Mouse (Mus musculus): ENCODE results near the gene Gm36079. TPM values are rescaled to one million over a fixed set of nuclear protein-coding genes. Genes with fewer than 3 reads are reported as not detected.
"Not testable (repeated sequence)": the region's sequence is repeated elsewhere in the genome, so short reads cannot be mapped to it uniquely, and the experiment has no call there.

Gm36079 gene
- polyA plus RNA-seq (2015; fragmentation: Nextera tagmentation; extraction: Ambion mirVana) = not detected in 2 replicates

DNA sequence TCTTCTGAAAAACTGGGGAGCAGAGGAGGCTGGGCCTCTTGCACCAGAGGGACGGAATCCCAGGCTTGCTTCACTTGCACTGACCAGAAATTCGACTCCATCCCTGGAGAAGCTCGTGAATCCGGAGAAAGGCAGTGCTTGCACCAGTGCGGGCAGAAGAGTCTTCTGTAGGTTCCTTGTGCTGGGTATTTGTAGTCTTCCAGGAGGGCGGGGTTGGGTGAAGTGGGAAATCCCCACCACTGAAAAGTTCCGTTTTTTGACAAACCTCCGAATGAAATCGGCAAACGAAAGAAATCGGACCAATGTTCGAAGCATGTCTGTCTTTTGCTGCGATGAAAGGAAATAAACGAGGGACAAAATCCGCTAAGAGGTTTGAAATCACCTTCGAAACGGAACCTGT is at the start of gene Gm36079:
Gm36079 (minus strand) TSS at position 101 of the 400 bp plus-strand sequence.
- not testable (repeated sequence) for H3K36me3 ChIP-seq; H3K27ac ChIP-seq; H3K4me1 ChIP-seq (replicated peaks); H3K4me2 ChIP-seq (replicated peaks); H3K4me3 ChIP-seq (replicated peaks); ATAC-seq; H3K9me3 ChIP-seq; H3K9ac ChIP-seq
- 0% methylated on average over 4 of the region's 17 CpGs for WGBS
- H3K27me3 ChIP-seq (replicated peaks) = peaks cover 11% of the 10 kb centered on the region; the same call in 1 of the 2 replicates

DNA sequence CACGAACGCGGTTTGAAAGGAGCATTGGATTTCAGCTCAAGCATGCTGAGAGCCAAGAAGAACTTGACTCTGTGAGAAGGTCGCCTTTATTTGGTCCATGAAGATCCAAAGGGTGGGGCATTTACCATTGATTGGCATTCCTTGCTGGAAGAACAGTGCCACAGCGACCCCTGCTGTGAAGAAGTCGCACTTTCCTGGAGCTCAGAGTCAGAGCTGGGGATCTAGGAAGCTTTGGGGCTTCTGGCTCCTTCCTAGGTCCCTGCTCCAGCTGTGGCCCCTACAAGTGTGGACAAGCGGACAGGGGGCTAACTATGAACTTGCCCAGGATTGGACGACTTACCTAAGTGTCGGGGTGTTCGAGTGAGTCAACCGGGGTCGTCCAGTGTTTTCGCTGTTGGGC is 44.1 kb upstream of the Gm36079 start:
- WGBS = no CpG with 5 or more reads among the region's 13 CpGs
- not testable (repeated sequence) for H3K4me3 ChIP-seq (replicated peaks); H3K27me3 ChIP-seq (replicated peaks); H3K9me3 ChIP-seq; H3K4me2 ChIP-seq (replicated peaks); H3K36me3 ChIP-seq; H3K9ac ChIP-seq; H3K27ac ChIP-seq; H3K4me1 ChIP-seq (replicated peaks)
- 0 out of 2 replicates have a peak, but pooled peaks have one; percentile 23 for ATAC-seq

DNA sequence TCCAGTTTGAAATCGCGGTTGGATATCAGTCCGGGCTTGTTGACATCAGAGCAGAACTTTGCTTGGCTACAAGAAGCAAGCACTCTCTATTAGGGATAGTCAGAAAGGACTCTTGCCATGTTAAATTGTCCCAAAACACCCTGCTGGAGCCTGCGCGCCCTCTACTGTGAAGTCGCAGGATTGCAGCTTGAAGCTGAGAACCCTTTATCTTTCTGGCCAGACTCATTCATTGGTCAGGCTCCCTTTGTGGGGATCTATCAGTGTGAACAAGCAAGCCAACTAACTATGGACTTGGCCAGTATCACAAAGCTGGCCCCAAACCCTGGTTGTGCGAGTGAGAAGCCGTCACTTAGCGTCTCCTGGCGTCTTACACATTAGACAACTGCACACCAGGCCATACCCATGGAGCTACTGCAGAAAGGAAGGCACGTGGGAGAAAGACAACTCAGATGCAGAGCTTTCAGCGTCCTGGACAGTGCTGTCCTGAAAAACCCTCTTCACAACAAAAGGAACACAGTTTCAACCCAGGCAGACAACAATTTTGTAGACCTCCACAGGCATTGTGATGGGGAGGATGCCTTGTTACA is 43.3 kb upstream of the Gm36079 start:
- H3K4me3 ChIP-seq (replicated peaks); H3K4me2 ChIP-seq (replicated peaks); H3K4me1 ChIP-seq (replicated peaks); H3K27me3 ChIP-seq (replicated peaks); H3K36me3 ChIP-seq; H3K9me3 ChIP-seq; H3K9ac ChIP-seq; ATAC-seq; H3K27ac ChIP-seq: not testable (repeated sequence)
- WGBS = no CpG with 5 or more reads among the region's 12 CpGs

- H3K9me3 ChIP-seq; H3K27ac ChIP-seq; H3K4me2 ChIP-seq (replicated peaks); H3K9ac ChIP-seq; H3K27me3 ChIP-seq (replicated peaks); H3K36me3 ChIP-seq; H3K4me3 ChIP-seq (replicated peaks); H3K4me1 ChIP-seq (replicated peaks): not testable (repeated sequence)
- peak; percentile 51; the same call in 1 of the 2 replicates for ATAC-seq
- no CpG with 5 or more reads among the region's 22 CpGs for WGBS
These were observed 36.8 kb upstream of the Gm36079 start for GRCm38 (mm10) chr13:120063439-120064089.

- WGBS = no CpG with 5 or more reads among the region's 4 CpGs
- not testable (repeated sequence) for H3K9me3 ChIP-seq; H3K4me2 ChIP-seq (replicated peaks); H3K9ac ChIP-seq; H3K27me3 ChIP-seq (replicated peaks); ATAC-seq; H3K4me1 ChIP-seq (replicated peaks); H3K36me3 ChIP-seq; H3K4me3 ChIP-seq (replicated peaks); H3K27ac ChIP-seq
These were observed 36.1 kb upstream of the Gm36079 start for GRCm38 (mm10) chr13:120062903-120063302.

GRCm38 (mm10) chr13:120052085-120052484 is 25.3 kb upstream of the Gm36079 start, which contains the start of gene Gm21188:
Gm21188 (minus strand) TSS chr13:120052194.
- not testable (repeated sequence) for H3K36me3 ChIP-seq; H3K9me3 ChIP-seq; H3K4me2 ChIP-seq (replicated peaks); ATAC-seq; H3K4me3 ChIP-seq (replicated peaks); H3K27me3 ChIP-seq (replicated peaks); H3K4me1 ChIP-seq (replicated peaks); H3K27ac ChIP-seq; H3K9ac ChIP-seq

- H3K27me3 ChIP-seq (replicated peaks); H3K4me2 ChIP-seq (replicated peaks); H3K9ac ChIP-seq; H3K9me3 ChIP-seq; H3K4me1 ChIP-seq (replicated peaks); H3K27ac ChIP-seq; H3K36me3 ChIP-seq; ATAC-seq; H3K4me3 ChIP-seq (replicated peaks): not testable (repeated sequence)
- WGBS = no CpG with 5 or more reads among the region's 5 CpGs
These were observed 21.8 kb upstream of the Gm36079 start for GRCm38 (mm10) chr13:120048608-120049007.

- not testable (repeated sequence) for H3K27ac ChIP-seq; H3K4me3 ChIP-seq (replicated peaks); H3K4me1 ChIP-seq (replicated peaks); H3K9me3 ChIP-seq; H3K27me3 ChIP-seq (replicated peaks); H3K36me3 ChIP-seq; ATAC-seq; H3K4me2 ChIP-seq (replicated peaks); H3K9ac ChIP-seq
- WGBS = no CpG with 5 or more reads among the region's 2 CpGs
These were observed 21.4 kb upstream of the Gm36079 start for GRCm38 (mm10) chr13:120048186-120048585.

DNA sequence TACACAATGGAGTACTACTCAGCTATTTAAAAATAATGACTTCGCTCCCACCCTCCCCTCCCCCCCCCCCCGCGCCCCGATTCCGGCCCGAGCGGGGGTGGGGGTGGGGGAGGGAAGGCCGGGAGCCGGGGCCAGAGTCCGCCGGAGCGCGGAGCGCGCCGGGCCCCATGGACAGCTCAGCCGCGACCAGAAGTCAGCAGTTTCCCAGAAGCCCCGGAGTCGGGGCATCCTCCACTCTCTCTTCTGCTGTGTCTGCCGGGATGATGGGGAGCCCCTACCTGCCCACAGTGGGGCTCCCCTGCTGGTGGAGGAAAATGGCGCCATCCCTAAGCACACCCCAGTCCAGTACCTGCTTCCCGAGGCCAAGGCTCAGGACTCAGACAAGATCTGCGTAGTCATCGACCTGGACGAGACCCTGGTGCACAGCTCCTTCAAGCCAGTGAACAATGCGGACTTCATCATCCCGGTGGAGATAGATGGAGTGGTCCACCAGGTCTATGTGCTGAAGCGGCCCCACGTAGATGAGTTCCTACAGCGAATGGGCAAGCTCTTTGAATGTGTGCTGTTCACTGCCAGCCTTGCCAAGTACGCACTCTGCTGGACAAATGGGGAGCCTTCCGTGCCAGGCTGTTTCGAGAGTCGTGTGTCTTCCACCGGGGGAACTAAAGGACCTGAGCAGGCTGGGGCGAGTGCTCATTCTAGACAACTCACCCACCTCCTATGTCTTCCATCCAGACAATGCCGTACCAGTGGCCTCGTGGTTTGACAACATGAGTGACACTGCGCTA is 19.8 kb upstream of the Gm36079 start:
- H3K9me3 ChIP-seq; H3K4me2 ChIP-seq (replicated peaks); H3K36me3 ChIP-seq; H3K27ac ChIP-seq; H3K27me3 ChIP-seq (replicated peaks); H3K4me1 ChIP-seq (replicated peaks); H3K4me3 ChIP-seq (replicated peaks); H3K9ac ChIP-seq; ATAC-seq: not testable (repeated sequence)
- WGBS = under 1% methylated on average over 16 of the region's 40 CpGs

DNA sequence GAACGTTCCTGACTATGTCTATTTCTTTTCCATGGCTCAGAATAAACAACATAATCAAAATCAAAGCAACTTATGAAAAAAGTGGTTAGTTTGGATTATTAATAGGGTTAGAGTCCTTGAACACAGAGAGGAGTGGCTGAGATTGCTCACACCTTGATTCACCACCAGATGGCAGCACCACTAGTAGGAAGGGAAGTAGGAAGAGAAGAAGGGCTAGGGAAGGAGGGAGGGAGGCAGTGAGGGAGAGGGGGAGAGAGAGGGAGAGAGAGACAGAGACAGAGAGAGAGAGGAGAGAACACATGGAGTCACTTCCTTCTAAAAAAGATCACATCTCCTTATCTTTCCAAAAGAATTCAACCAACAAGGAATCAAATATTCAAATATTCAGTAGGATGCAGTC is 14.3 kb upstream of the Gm36079 start:
- not testable (repeated sequence) for H3K27me3 ChIP-seq (replicated peaks); H3K4me3 ChIP-seq (replicated peaks); H3K9me3 ChIP-seq; H3K4me2 ChIP-seq (replicated peaks); H3K4me1 ChIP-seq (replicated peaks); H3K9ac ChIP-seq; H3K36me3 ChIP-seq; ATAC-seq; H3K27ac ChIP-seq
- WGBS = no CpG with 5 or more reads among the region's 1 CpGs

GRCm38 (mm10) chr13:120037881-120038280 is 11.1 kb upstream of the Gm36079 start:
- H3K27ac ChIP-seq; H3K36me3 ChIP-seq; ATAC-seq; H3K4me1 ChIP-seq (replicated peaks); H3K4me2 ChIP-seq (replicated peaks); H3K9me3 ChIP-seq; H3K27me3 ChIP-seq (replicated peaks); H3K4me3 ChIP-seq (replicated peaks); H3K9ac ChIP-seq: not testable (repeated sequence)
- 5% methylated on average over 6 of the region's 6 CpGs for WGBS

GRCm38 (mm10) chr13:120036577-120037115 is 9.8 kb upstream of the Gm36079 start:
- not testable (repeated sequence) for H3K4me2 ChIP-seq (replicated peaks); H3K27ac ChIP-seq; H3K9me3 ChIP-seq; H3K27me3 ChIP-seq (replicated peaks); H3K4me3 ChIP-seq (replicated peaks); ATAC-seq; H3K36me3 ChIP-seq; H3K4me1 ChIP-seq (replicated peaks); H3K9ac ChIP-seq
- 3% methylated on average over 24 of the region's 25 CpGs for WGBS

Data from intestine, embryonic 15.5 days (tissue).